Comparison of ENCODE assay signal across 9 mouse cellular contexts in genomic region chr4:138404806-138405205, GRCm38 (mm10). TPM values are rescaled to one million over a fixed set of nuclear protein-coding genes. Genes with fewer than 3 reads are reported as not detected.
DNase-seq lines count a peak whose midpoint lies in the region; ATAC-seq and TF ChIP-seq lines count a peak whose summit lies in the region.
"Had no signal": no experiment of that assay in that cellular context is flagged by ENCODE, and none has a peak within 500 bp of the region (broad histone marks: within the 10 kb centered on the region; RNA-seq: fewer than 3 reads in every experiment).

No protein-coding gene starts in this region.

- peak; percentile 41 for TF ChIP-seq CTCF in cortical plate, adult 2 months (IDR thresholded peaks at IDR 0.05; ENCODE audit: extremely low read depth, insufficient read depth, low read length)

- WGBS in neural tube, embryonic 15.5 days = 9% methylated on average over 2 of the region's 2 CpGs

- no peaks in the 10 kb centered on the region for H3K4me1 ChIP-seq in neural tube, embryonic 15.5 days
- H3K4me1 ChIP-seq in cortical plate, adult 2 months (ENCODE audit: control insufficient read depth, insufficient read depth, low read length) = no peaks in the 10 kb centered on the region

- no peaks in the 10 kb centered on the region for H3K36me3 ChIP-seq in neural tube, embryonic 15.5 days
- H3K36me3 ChIP-seq in splenic B cell, adult 2 months (ENCODE audit: control insufficient read depth, insufficient read depth, low read length, poor library complexity, severe bottlenecking) = no peaks in the 10 kb centered on the region

- H3K9ac ChIP-seq in neural tube, embryonic 15.5 days (replicated peaks) = no peak overlapping the region

- no peak for TF ChIP-seq POLR2A in cortical plate, adult 2 months (IDR thresholded peaks at IDR 0.05; ENCODE audit: extremely low read depth, insufficient read depth, low read length)

- H3K9me3 ChIP-seq in neural tube, embryonic 15.5 days (replicated peaks) = no peaks in the 10 kb centered on the region

- ATAC-seq in neural tube, embryonic 15.5 days (ENCODE audit: low FRiP score) = no peak

- DNase-seq in adrenal gland, adult 18-20 months (ENCODE audit: low spot score in 2 of 2) = peak; percentile 62
- no peak for DNase-seq in adrenal gland, postnatal 4 days (ENCODE audit: low spot score in 2 of 2)
- peak; percentile 50 for DNase-seq in neural tube, embryonic 10.5 days (ENCODE audit: extremely low spot score, low spot score)
- DNase-seq in kidney, postnatal 4 days = peak; percentile 54 to 55
- peak; percentile 52 for DNase-seq in splenic B cell, adult 2 months (ENCODE audit: low read depth, low spot score)
- DNase-seq in right cerebral cortex, postnatal 4 days = no peak

- H3K4me2 ChIP-seq in neural tube, embryonic 15.5 days = no peak overlapping the region

- H3K27ac ChIP-seq in neural tube, embryonic 15.5 days (replicated peaks) = no peak overlapping the region
- H3K27ac ChIP-seq in cortical plate, adult 2 months (ENCODE audit: insufficient read depth, low read length) = no peak overlapping the region

- H3K4me3 ChIP-seq in neural tube, embryonic 15.5 days (replicated peaks) = no peak overlapping the region
- no peak overlapping the region for H3K4me3 ChIP-seq in cortical plate, adult 2 months (ENCODE audit: insufficient read depth, low read length)

- H3K27me3 ChIP-seq in neural tube, embryonic 15.5 days (replicated peaks) = peaks cover 20% of the 10 kb centered on the region
- no peaks in the 10 kb centered on the region for H3K27me3 ChIP-seq in splenic B cell, adult 2 months (ENCODE audit: control insufficient read depth, insufficient read depth, low read length, poor library complexity, severe bottlenecking)

RNA-seq across cellular contexts. Expression of gene Fam43b, which starts 8.5 kb away (rescaled TPM):
- 1 to 10 TPM; 1.6 to 2.2 TPM for total RNA-seq in adrenal gland, adult 18-20 months (2021)
- total RNA-seq in adrenal gland, postnatal 4 days (2021) = 1 to 10 TPM; 2.2 to 3.2 TPM
- 13.9 and 14.3 TPM in 2 replicates for polyA plus RNA-seq in neural tube, embryonic 15.5 days (2015; fragmentation: Nextera tagmentation; extraction: Ambion mirVana)
- 19.1 and 19.2 TPM in 2 replicates for polyA plus RNA-seq in cortical plate, adult 2 months (2012; rRNA removed)
- total RNA-seq: gastrocnemius, postnatal 36 days had no signal

RNA-seq across cellular contexts. Expression of gene Mul1, which starts 29.7 kb away (rescaled TPM):
- total RNA-seq in adrenal gland, adult 18-20 months (2021) = 10 to 100 TPM; 56.3 to 59.3 TPM
- total RNA-seq in adrenal gland, postnatal 4 days (2021) = 10 to 100 TPM; 46.4 to 51.4 TPM
- polyA plus RNA-seq in neural tube, embryonic 15.5 days (2015; fragmentation: Nextera tagmentation; extraction: Ambion mirVana) = 20.0 and 21.8 TPM in 2 replicates
- 28.2 and 30.6 TPM in 2 replicates for polyA plus RNA-seq in cortical plate, adult 2 months (2012; rRNA removed)

RNA-seq across cellular contexts. Expression of gene Cda, which starts 37.0 kb away (rescaled TPM):
- 10 to 100 TPM in 1 of 2 experiments, 1 to 10 TPM in 1; 8.9 to 10.0 TPM for total RNA-seq in adrenal gland, adult 18-20 months (2021)
- 10 to 100 TPM; 15.7 to 22.9 TPM for total RNA-seq in adrenal gland, postnatal 4 days (2021)
- 10.1 and 11.9 TPM in 2 replicates for polyA plus RNA-seq in neural tube, embryonic 15.5 days (2015; fragmentation: Nextera tagmentation; extraction: Ambion mirVana)
- 2.9 and 3.7 TPM in 2 replicates for polyA plus RNA-seq in cortical plate, adult 2 months (2012; rRNA removed)

RNA-seq across cellular contexts. Expression of gene Camk2n1, which starts 49.3 kb away (rescaled TPM):
- 10 to 100 TPM; 20.3 to 29.6 TPM for total RNA-seq in adrenal gland, adult 18-20 months (2021)
- total RNA-seq in adrenal gland, postnatal 4 days (2021) = 10 to 100 TPM; 32.9 to 36.4 TPM
- 18.9 and 23.1 TPM in 2 replicates for polyA plus RNA-seq in neural tube, embryonic 15.5 days (2015; fragmentation: Nextera tagmentation; extraction: Ambion mirVana)
- polyA plus RNA-seq in cortical plate, adult 2 months (2012; rRNA removed) = 995 and 1,039 TPM in 2 replicates

Comparison
In these comparisons a context has a peak if more than half of its experiments do, and no peak if none do; other contexts are left out.
1. DNase-seq: peak in adrenal gland, adult 18-20 months (2 of 2), neural tube, embryonic 10.5 days (single experiment), kidney, postnatal 4 days (2 of 2) and splenic B cell, adult 2 months (single experiment); none in adrenal gland, postnatal 4 days (0 of 2) and right cerebral cortex, postnatal 4 days (single experiment).